33 mouse cellular contexts compared by ENCODE assay signal in the genomic region with DNA sequence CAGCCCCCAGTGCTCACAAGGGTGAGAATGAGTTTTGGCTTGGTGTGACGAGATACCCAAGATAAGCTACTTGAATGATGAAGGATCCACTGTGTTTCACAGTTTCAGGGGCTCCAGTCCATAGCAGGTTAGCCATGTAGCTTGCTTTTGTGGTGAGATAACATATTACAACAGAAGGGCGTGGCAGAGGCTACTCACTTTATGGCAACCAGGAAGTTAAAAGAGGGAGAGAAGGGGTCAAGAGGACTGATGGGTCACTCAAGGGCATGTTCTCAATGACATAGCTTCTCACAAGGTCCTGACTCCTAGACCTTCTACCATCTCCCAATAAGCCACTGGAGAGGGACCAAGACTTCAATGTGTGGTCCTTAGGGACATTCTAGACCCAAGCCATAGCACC.
"Had no signal": no experiment of that assay in that cellular context is flagged by ENCODE, and none has a peak within 500 bp of the region (broad histone marks: within the 10 kb centered on the region; RNA-seq: fewer than 3 reads in every experiment).

No protein-coding gene starts in this region.

- H3K36me3 ChIP-seq: heart, embryonic 10.5 days; heart, embryonic 12.5 days; heart, embryonic 13.5 days; heart, embryonic 15.5 days; hindbrain, embryonic 10.5 days; hindbrain, embryonic 12.5 days; hindbrain, embryonic 13.5 days; hindbrain, embryonic 15.5 days; kidney, embryonic 15.5 days had no signal

- H3K9me3 ChIP-seq: heart, embryonic 10.5 days; heart, embryonic 13.5 days; heart, embryonic 15.5 days; hindbrain, embryonic 10.5 days; hindbrain, embryonic 12.5 days; hindbrain, embryonic 13.5 days; hindbrain, embryonic 15.5 days had no signal

- H3K27ac ChIP-seq: heart, embryonic 10.5 days; heart, embryonic 13.5 days; heart, embryonic 15.5 days; hindbrain, embryonic 10.5 days; hindbrain, embryonic 12.5 days; hindbrain, embryonic 13.5 days; hindbrain, embryonic 14.5 days; hindbrain, embryonic 15.5 days; hindbrain, postnatal 0 days; kidney, embryonic 15.5 days; kidney, postnatal 0 days; layer of hippocampus, adult 2 months; left cerebral cortex, adult 2 months had no signal

- H3K4me3 ChIP-seq: heart, embryonic 10.5 days; heart, embryonic 12.5 days; heart, embryonic 13.5 days; heart, embryonic 15.5 days; hindbrain, embryonic 10.5 days; hindbrain, embryonic 12.5 days; hindbrain, embryonic 13.5 days; hindbrain, embryonic 15.5 days; kidney, embryonic 15.5 days; layer of hippocampus, adult 2 months; left cerebral cortex, adult 2 months had no signal

- H3K27me3 ChIP-seq: heart, embryonic 12.5 days; heart, embryonic 13.5 days; heart, embryonic 15.5 days; hindbrain, embryonic 12.5 days; hindbrain, embryonic 13.5 days; hindbrain, embryonic 15.5 days; kidney, embryonic 15.5 days had no signal

- ATAC-seq: hindbrain, embryonic 16.5 days; hindbrain, postnatal 0 days; inflammation-experienced regulatory T-cells, adult 6 months had no signal

- H3K9ac ChIP-seq: heart, embryonic 12.5 days; heart, embryonic 13.5 days; heart, embryonic 15.5 days; hindbrain, embryonic 12.5 days; hindbrain, embryonic 13.5 days; hindbrain, embryonic 14.5 days; hindbrain, embryonic 15.5 days; kidney, embryonic 15.5 days had no signal

- H3K4me2 ChIP-seq: heart, embryonic 11.5 days; heart, embryonic 12.5 days; heart, embryonic 13.5 days; heart, embryonic 15.5 days; hindbrain, embryonic 12.5 days; hindbrain, embryonic 13.5 days; hindbrain, embryonic 14.5 days; hindbrain, embryonic 15.5 days; kidney, embryonic 15.5 days had no signal

- DNase-seq: heart, postnatal 10 days; heart, postnatal 14 days; heart, postnatal 36 days; heart, postnatal 4 days; kidney, adult 11 months; kidney, adult 18-20 months; kidney, adult 2 months; kidney, adult 8-10 months; kidney, adult 9 months; kidney, postnatal 10 days; kidney, postnatal 14 days; kidney, postnatal 25 days; kidney, postnatal 36 days; kidney, postnatal 4 days; layer of hippocampus, adult 9-11 months; layer of hippocampus, postnatal 36 days had no signal

- H3K4me1 ChIP-seq: heart, embryonic 10.5 days; heart, embryonic 12.5 days; heart, embryonic 15.5 days had no signal
